Mouse (Mus musculus) heart, adult 2 months (tissue): ENCODE measurements around the gene Naf1.

Experiments used
- CTCF ChIP-seq: fragments of 200-600 bp; IDR thresholded peaks from 2 replicates; pipeline ENCODE4 v1.8.1; 2022; ENCODE audit warnings: antibody characterized with exemption, mild to moderate bottlenecking, moderate library complexity
- EP300 ChIP-seq: fragments of 200-500 bp; IDR thresholded peaks from 2 replicates; pipeline ENCODE4 v1.6.1; 2011; ENCODE audit warnings: low read depth, low read length, control low read depth; ENCODE audit not compliant: insufficient read depth
- POLR2A ChIP-seq: fragments of 200-500 bp; IDR thresholded peaks from 2 replicates; pipeline ENCODE4 v1.6.1; 2011; ENCODE audit warnings: mild to moderate bottlenecking, low read depth, low read length, control low read depth; ENCODE audit not compliant: insufficient read depth

DNA sequence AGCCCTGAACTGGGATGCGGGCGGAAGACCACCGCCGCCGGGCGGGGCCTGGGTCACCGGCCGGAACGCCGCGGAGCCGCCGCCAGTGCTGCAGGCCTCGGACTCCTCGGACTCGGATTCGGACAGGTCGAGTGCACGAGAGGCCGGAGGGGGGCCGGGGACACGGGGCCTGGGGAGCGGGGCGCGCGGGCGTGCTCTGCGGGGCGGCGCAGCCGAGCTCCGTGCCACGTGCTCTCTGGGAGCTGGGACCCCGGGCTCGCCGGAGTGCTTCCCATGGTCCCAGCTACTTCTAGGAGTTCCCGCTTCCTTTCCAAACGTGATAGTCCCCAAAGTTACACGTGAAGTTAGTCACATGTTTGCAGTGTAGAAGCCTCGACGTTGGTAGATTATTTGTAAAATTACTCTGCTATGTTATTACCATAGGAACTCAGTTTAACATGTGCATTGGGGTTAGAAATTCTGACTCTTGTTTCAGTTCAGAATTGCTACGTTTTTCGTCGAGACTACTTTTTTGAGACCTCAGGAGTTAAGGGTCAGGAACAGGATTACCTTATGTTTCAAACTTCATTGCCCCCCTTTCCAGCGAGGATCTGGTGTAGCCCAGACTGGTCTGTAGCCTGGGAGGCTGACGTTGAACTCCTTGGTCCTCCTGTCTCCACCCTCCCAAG, 1.0 kb downstream of the Naf1 start:
- TF ChIP-seq POLR2A, result no peak
- no peak for TF ChIP-seq CTCF
- TF ChIP-seq EP300, result no peak
